Mouse (Mus musculus): ENCODE results near the gene Ints5. TPM values are rescaled to one million over a fixed set of nuclear protein-coding genes. Genes with fewer than 3 reads are reported as not detected.
"Not testable (repeated sequence)": the region's sequence is repeated elsewhere in the genome, so short reads cannot be mapped to it uniquely, and the experiment has no call there.

The Ints5 gene
- polyA plus RNA-seq, 1 experiment from 2014 or later = 44.5 TPM

DNA sequence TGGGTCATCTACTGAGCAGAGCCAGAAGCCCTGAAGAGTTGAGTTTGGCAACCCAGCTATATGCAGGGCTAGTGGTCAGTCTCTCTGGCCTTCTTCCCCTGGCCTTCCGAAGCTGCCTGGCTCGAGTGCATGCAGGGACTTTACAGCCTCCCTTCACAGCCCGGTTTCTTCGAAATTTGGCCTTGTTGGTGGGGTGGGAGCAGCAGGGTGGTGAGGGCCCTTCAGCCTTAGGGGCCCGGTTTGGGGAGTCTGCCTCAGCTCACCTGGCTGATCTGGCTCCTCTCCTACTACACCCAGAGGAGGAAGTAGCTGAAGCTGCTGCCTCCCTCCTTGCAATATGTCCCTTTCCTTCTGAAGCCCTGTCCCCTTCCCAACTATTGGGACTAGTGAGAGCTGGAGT lies 3.4 kb downstream of the Ints5 start:
- not testable (repeated sequence) for DNase-seq (ENCODE audit: low spot score); H3K27me3 ChIP-seq (replicated peaks; ENCODE audit: control insufficient read depth, insufficient read depth, low read length); H3K9me3 ChIP-seq (ENCODE audit: control insufficient read depth, low read length); ATAC-seq (replicated peaks; ENCODE audit: low FRiP score, low TSS enrichment, low read depth); H3K4me2 ChIP-seq (ENCODE audit: low read length); H3K4me3 ChIP-seq (ENCODE audit: low read depth, low read length); H3K27ac ChIP-seq (ENCODE audit: low read depth); H3K9ac ChIP-seq (ENCODE audit: low read length)
- WGBS = 88% methylated on average over 5 of the region's 5 CpGs
- Histone ChIP-seq H3K4me1 (replicated peaks; ENCODE audit: control insufficient read depth, insufficient read depth, low read length) (peaks cover 21% of the 10 kb centered on the region), H3K36me3 (ENCODE audit: control insufficient read depth, insufficient read depth, low read length) (peaks cover 32% of the 10 kb centered on the region)

DNA sequence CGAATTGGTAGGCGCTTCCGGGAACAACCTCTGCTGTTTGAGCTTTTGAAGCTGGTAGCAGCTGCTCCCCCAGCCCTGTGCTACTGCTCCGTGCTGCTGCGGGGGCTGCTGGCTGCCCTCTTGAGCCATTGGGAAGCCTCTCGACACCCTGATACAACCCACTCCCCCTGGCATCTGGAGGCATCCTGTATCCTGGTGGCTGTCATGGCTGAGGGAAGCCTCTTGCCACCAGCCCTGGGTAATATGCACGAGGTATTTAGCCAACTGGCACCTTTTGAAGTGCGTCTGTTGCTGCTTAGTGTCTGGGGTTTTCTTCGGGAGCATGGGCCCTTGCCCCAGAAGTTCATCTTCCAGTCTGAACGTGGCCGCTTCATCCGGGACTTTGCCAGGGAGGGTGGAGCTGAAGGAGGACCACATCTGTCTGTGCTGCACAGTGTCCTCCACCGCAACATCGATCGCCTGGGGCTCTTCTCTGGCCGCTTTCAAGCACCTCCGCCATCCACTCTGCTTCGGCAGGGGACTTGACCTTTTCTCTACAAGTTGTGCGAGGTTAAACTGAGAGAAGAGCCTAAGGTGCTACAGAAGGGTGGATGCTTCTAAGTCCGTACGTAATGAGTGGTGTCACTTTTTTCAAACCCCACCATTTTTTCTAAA lies 4.5 kb downstream of the Ints5 start:
- Histone ChIP-seq H3K27ac (ENCODE audit: low read depth) (peak overlapping the region; percentile 84), H3K9ac (ENCODE audit: low read length) (peak overlapping the region; percentile 97), H3K4me2 (ENCODE audit: low read length) (peak overlapping the region; percentile 58), H3K4me3 (ENCODE audit: low read depth, low read length) (peak overlapping the region; percentile 96), H3K4me1 (replicated peaks; ENCODE audit: control insufficient read depth, insufficient read depth, low read length) (peaks cover 21% of the 10 kb centered on the region), H3K36me3 (ENCODE audit: control insufficient read depth, insufficient read depth, low read length) (peaks cover 33% of the 10 kb centered on the region)
- H3K27me3 ChIP-seq (replicated peaks; ENCODE audit: control insufficient read depth, insufficient read depth, low read length); H3K9me3 ChIP-seq (ENCODE audit: control insufficient read depth, low read length): not testable (repeated sequence)
- peak; percentile 66 for DNase-seq (ENCODE audit: low spot score)
- ATAC-seq (replicated peaks; ENCODE audit: low FRiP score, low TSS enrichment, low read depth) = peak; percentile 30
- whole genome bisulfite sequencing = 25% methylated on average over 21 of the region's 21 CpGs

DNA sequence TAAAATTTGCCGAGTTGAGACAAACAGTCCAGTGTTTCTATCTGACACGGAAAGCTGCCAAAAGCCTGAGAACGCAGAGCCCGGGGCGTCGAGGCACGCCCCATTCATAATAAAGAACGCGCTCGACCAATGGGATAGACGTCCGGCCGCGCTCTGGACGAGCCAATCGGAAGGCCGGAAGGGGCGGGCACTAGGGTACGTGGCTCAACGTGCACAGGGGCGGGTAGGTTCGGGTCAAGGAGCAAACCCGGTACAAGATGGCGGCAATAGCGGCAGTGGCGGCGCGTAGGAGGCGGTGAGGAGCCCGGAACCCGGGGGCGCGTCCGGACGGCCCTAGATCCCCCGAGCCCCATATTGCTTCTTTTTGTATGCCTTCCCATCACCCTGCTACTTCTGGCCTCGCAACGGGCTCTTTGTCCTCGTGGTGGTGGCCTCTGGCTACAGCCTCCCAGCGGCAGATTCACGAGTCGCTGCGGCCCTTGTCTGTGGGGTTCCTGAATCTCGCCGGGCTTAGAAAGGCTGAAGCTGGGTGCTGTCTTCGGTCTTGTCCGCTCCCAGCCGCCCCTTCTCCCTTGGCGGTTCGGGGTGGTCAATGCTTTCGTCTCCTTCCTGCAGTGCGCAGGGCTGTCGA lies 5.2 kb downstream of the Ints5 start, which contains the start of gene Ganab:
Gene Ganab, plus strand, starts transcription at position 207 of the 631 bp plus-strand sequence.
- Histone ChIP-seq H3K9ac (ENCODE audit: low read length) (peak within 1 kb of the TSS; percentile 97), H3K4me3 (ENCODE audit: low read depth, low read length) (peak within 1 kb of the TSS; percentile 96), H3K36me3 (ENCODE audit: control insufficient read depth, insufficient read depth, low read length) (peaks cover 37% of the 10 kb centered on the region), H3K27ac (ENCODE audit: low read depth) (peak within 1 kb of the TSS; percentile 84), H3K4me2 (ENCODE audit: low read length) (peak within 1 kb of the TSS; percentile 85), H3K4me1 (replicated peaks; ENCODE audit: control insufficient read depth, insufficient read depth, low read length) (peaks cover 21% of the 10 kb centered on the region), H3K9me3 (ENCODE audit: control insufficient read depth, low read length) (no peaks in the 10 kb centered on the region), H3K27me3 (replicated peaks; ENCODE audit: control insufficient read depth, insufficient read depth, low read length) (no peaks in the 10 kb centered on the region)
- under 1% methylated on average over 53 of the region's 53 CpGs for WGBS
- DNase-seq (ENCODE audit: low spot score) = peak; percentile 95
- ATAC-seq (replicated peaks; ENCODE audit: low FRiP score, low TSS enrichment, low read depth) = peak; percentile 98

DNA sequence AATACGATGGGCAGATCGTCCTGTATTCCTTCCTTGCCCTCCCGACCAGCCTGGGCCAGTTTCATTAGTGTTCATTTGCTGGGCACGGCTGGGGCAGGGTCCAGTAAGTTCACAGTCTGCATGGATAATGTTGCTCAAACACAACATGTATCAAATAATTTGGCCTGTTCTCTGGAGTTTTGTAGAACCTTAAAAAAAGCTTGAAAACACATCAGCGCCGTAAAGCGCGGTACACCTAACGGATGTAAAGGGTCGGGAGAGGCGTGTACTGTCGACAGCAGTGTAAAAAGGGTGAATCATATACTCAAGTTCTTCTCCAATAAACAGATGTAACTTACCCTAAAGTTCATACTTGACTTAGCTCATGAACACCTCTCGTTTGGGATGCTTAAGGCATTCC lies 5.8 kb downstream of the Ints5 start:
- 4% methylated on average over 13 of the region's 13 CpGs for WGBS
- ATAC-seq (replicated peaks; ENCODE audit: low FRiP score, low TSS enrichment, low read depth) = no peak
- H3K9ac ChIP-seq (ENCODE audit: low read length) = peak overlapping the region; percentile 97
- peaks cover 21% of the 10 kb centered on the region for H3K4me1 ChIP-seq (replicated peaks; ENCODE audit: control insufficient read depth, insufficient read depth, low read length)
- H3K27ac ChIP-seq (ENCODE audit: low read depth) = peak overlapping the region; percentile 84
- no peak for DNase-seq (ENCODE audit: low spot score)
- peaks cover 43% of the 10 kb centered on the region for H3K36me3 ChIP-seq (ENCODE audit: control insufficient read depth, insufficient read depth, low read length)
- H3K4me3 ChIP-seq (ENCODE audit: low read depth, low read length) = peak overlapping the region; percentile 96
- no peaks in the 10 kb centered on the region for H3K9me3 ChIP-seq (ENCODE audit: control insufficient read depth, low read length)
- H3K27me3 ChIP-seq (replicated peaks; ENCODE audit: control insufficient read depth, insufficient read depth, low read length) = no peaks in the 10 kb centered on the region
- H3K4me2 ChIP-seq (ENCODE audit: low read length) = peak overlapping the region; percentile 85

DNA sequence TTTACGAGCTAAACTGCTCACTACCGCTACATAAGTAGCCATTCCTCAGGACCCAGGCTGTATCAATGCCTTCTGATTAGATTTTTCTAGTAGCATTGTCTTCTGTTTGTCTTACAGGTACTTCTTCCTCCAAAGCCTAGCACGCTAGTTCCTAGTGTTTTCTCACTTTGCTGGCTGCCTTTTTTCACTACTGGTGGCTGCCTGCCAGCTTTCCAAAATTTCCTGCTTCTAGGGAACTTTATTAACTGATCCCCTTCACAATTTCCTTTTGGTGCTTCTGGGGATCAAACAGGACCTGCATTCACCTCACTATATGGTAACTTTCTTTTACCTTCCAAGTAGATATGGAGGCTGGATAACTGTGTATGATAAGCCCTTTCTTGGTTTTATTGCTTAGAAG lies 6.3 kb downstream of the Ints5 start:
- no peak for ATAC-seq (replicated peaks; ENCODE audit: low FRiP score, low TSS enrichment, low read depth)
- Histone ChIP-seq H3K4me1 (replicated peaks; ENCODE audit: control insufficient read depth, insufficient read depth, low read length) (peaks cover 21% of the 10 kb centered on the region), H3K36me3 (ENCODE audit: control insufficient read depth, insufficient read depth, low read length) (peaks cover 47% of the 10 kb centered on the region), H3K4me3 (ENCODE audit: low read depth, low read length) (peak overlapping the region; percentile 96), H3K9ac (ENCODE audit: low read length) (peak overlapping the region; percentile 97), H3K4me2 (ENCODE audit: low read length) (peak overlapping the region; percentile 85), H3K27ac (ENCODE audit: low read depth) (0 out of 2 replicates have a peak overlapping the region, but pooled peaks have one; percentile 0), H3K27me3 (replicated peaks; ENCODE audit: control insufficient read depth, insufficient read depth, low read length) (no peaks in the 10 kb centered on the region), H3K9me3 (ENCODE audit: control insufficient read depth, low read length) (no peaks in the 10 kb centered on the region)
- 39% methylated on average over 3 of the region's 3 CpGs for WGBS
- DNase-seq (ENCODE audit: low spot score) = no peak

DNA sequence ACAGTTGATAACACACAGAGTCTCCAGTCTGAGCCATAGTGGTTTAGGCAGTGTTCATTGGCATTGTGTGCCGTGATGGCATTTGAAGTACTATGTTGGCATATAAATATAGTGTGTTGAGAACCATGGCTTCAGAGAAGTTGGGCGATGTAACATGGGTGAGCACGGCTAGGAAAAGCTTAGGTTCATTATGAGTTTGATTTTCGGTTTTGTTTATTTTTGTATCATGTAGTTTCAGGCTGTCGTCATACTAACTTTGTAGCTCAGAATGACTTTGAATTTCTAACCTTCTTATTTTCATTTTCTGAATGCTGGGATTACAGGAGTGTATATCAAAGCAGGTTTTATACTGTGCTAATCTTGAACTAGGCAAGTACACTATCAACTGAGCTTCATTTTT lies 10.6 kb downstream of the Ints5 start:
- Histone ChIP-seq H3K27ac (ENCODE audit: low read depth) (no peak overlapping the region), H3K4me1 (replicated peaks; ENCODE audit: control insufficient read depth, insufficient read depth, low read length) (peaks cover 12% of the 10 kb centered on the region), H3K4me2 (ENCODE audit: low read length) (no peak overlapping the region), H3K36me3 (ENCODE audit: control insufficient read depth, insufficient read depth, low read length) (peaks cover 63% of the 10 kb centered on the region), H3K27me3 (replicated peaks; ENCODE audit: control insufficient read depth, insufficient read depth, low read length) (no peaks in the 10 kb centered on the region), H3K9me3 (ENCODE audit: control insufficient read depth, low read length) (no peaks in the 10 kb centered on the region), H3K4me3 (ENCODE audit: low read depth, low read length) (no peak overlapping the region), H3K9ac (ENCODE audit: low read length) (no peak overlapping the region)
- DNase-seq (ENCODE audit: low spot score) = no peak
- WGBS = 95% methylated on average over 5 of the region's 5 CpGs
- ATAC-seq (replicated peaks; ENCODE audit: low FRiP score, low TSS enrichment, low read depth) = no peak

DNA sequence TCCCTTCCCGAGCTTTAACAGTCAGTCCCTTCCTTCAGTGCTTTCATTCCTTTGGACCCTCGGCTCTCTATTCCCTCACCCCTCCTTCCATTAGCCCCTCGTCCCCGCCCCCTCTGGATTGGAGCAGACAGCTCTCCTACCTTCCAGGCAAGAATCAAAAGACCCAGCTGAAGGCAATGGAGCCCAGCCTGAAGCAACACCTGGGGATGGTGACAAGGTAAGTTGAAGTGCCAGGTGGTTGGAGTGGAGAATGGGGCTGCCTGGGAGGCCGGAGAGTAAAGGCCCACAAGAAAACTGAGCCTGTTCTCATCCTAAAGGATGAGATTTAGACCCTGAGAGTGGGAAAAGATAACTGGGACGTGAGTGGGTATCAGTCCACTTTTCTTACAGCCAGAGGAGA lies 15.7 kb downstream of the Ints5 start:
- WGBS = 90% methylated on average over 6 of the region's 6 CpGs

DNA sequence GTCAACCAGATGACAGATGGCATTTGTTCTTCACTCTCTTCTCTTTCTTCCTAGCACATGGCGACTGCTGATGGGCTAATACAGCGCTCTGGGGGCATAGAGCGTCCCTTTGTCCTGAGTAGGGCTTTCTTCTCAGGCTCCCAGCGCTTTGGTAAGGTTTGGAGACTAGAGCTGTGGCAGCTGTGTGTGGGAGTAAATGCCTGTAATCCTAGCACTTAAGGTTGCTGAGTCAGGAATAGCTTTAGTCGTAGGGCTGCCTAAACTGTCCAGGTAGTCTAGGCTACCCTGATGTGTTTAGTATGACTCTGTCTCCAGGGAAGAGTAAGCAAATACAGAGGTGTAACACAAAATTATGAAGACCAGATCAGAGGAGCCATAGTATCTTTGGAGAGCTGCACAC lies 19.0 kb downstream of the Ints5 start:
- no peak overlapping the region for H3K4me3 ChIP-seq (ENCODE audit: low read depth, low read length)
- no peak for ATAC-seq (replicated peaks; ENCODE audit: low FRiP score, low TSS enrichment, low read depth)
- H3K4me2 ChIP-seq (ENCODE audit: low read length) = no peak overlapping the region
- no peaks in the 10 kb centered on the region for H3K27me3 ChIP-seq (replicated peaks; ENCODE audit: control insufficient read depth, insufficient read depth, low read length)
- H3K27ac ChIP-seq (ENCODE audit: low read depth) = no peak overlapping the region
- H3K9me3 ChIP-seq (ENCODE audit: control insufficient read depth, low read length) = no peaks in the 10 kb centered on the region
- WGBS = 93% methylated on average over 5 of the region's 5 CpGs
- H3K36me3 ChIP-seq (ENCODE audit: control insufficient read depth, insufficient read depth, low read length) = peaks cover 100% of the 10 kb centered on the region
- no peak overlapping the region for H3K9ac ChIP-seq (ENCODE audit: low read length)
- H3K4me1 ChIP-seq (replicated peaks; ENCODE audit: control insufficient read depth, insufficient read depth, low read length) = no peaks in the 10 kb centered on the region
- DNase-seq (ENCODE audit: low spot score) = no peak

More for the DNA sequence above, 15.7 kb downstream of the Ints5 start:
- Histone ChIP-seq H3K9me3 (ENCODE audit: control insufficient read depth, low read length) (no peaks in the 10 kb centered on the region), H3K4me3 (ENCODE audit: low read depth, low read length) (no peak overlapping the region), H3K36me3 (ENCODE audit: control insufficient read depth, insufficient read depth, low read length) (peaks cover 97% of the 10 kb centered on the region), H3K9ac (ENCODE audit: low read length) (no peak overlapping the region), H3K4me1 (replicated peaks; ENCODE audit: control insufficient read depth, insufficient read depth, low read length) (no peaks in the 10 kb centered on the region), H3K27me3 (replicated peaks; ENCODE audit: control insufficient read depth, insufficient read depth, low read length) (no peaks in the 10 kb centered on the region), H3K27ac (ENCODE audit: low read depth) (no peak overlapping the region), H3K4me2 (ENCODE audit: low read length) (no peak overlapping the region)
- no peak for ATAC-seq (replicated peaks; ENCODE audit: low FRiP score, low TSS enrichment, low read depth)
- no peak for DNase-seq (ENCODE audit: low spot score)

DNA sequence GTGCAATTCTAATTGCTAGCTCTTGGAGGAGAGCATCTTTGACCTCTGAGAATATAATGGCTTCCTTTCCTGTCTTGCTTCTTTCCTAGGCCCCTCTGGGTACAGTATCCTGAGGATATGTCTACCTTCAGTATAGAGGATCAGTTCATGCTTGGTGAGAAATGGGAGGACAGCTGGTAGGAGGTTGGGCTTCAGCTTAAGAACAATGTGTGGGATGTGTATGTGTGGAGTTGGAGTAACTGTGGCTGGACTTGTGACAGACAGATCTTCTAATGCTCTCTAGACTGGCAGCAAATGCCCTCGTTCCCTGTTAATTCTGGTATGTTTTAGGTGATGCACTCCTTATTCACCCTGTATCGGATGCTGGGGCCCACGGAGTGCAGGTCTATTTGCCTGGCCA lies 21.4 kb downstream of the Ints5 start:
- Histone ChIP-seq H3K36me3 (ENCODE audit: control insufficient read depth, insufficient read depth, low read length) (peaks cover 81% of the 10 kb centered on the region), H3K4me1 (replicated peaks; ENCODE audit: control insufficient read depth, insufficient read depth, low read length) (no peaks in the 10 kb centered on the region), H3K4me3 (ENCODE audit: low read depth, low read length) (no peak overlapping the region), H3K27ac (ENCODE audit: low read depth) (no peak overlapping the region), H3K27me3 (replicated peaks; ENCODE audit: control insufficient read depth, insufficient read depth, low read length) (no peaks in the 10 kb centered on the region), H3K9me3 (ENCODE audit: control insufficient read depth, low read length) (no peaks in the 10 kb centered on the region), H3K9ac (ENCODE audit: low read length) (no peak overlapping the region), H3K4me2 (ENCODE audit: low read length) (no peak overlapping the region)
- 95% methylated on average over 3 of the region's 3 CpGs for WGBS
- DNase-seq (ENCODE audit: low spot score) = no peak
- no peak for ATAC-seq (replicated peaks; ENCODE audit: low FRiP score, low TSS enrichment, low read depth)
